Mouse (Mus musculus) midbrain, postnatal 0 days (tissue): ENCODE measurements around the gene Ldhb. TPM values are rescaled to one million over a fixed set of nuclear protein-coding genes. Genes with fewer than 3 reads are reported as not detected.
"Not testable (repeated sequence)": the region's sequence is repeated elsewhere in the genome, so short reads cannot be mapped to it uniquely, and the experiment has no call there.

Experiments used
- ATAC-seq: fragments of 200-750 bp; cut with Nextera tagmentation; 2 replicates; pipeline ENCODE4 v1.8.0; 2017; ENCODE audit warnings: moderate number of reproducible peaks, mild to moderate bottlenecking, moderate TSS enrichment, moderate library complexity; ENCODE audit not compliant: low FRiP score
- DNase-seq: peaks from one replicate; pipeline ENCODE4 v3.0.0-alpha.2; 2015; ENCODE audit warnings: low spot score
- H3K27ac ChIP-seq: fragments of 300-500 bp; sonication (generic); 2 replicates; pipeline ENCODE4 v1.5.1; 2014; ENCODE audit warnings: low read depth, mild to moderate bottlenecking, low read length, mixed read lengths
- H3K27me3 ChIP-seq: fragments of 300-500 bp; sonication (generic); 2 replicates; pipeline ENCODE4 v1.6.1; 2014; ENCODE audit warnings: low read length, control low read depth, mixed read lengths; ENCODE audit not compliant: insufficient read depth
- H3K36me3 ChIP-seq: fragments of 300-500 bp; sonication (generic); 2 replicates; pipeline ENCODE4 v1.6.1; 2014; ENCODE audit warnings: low read length, control low read depth, mixed read lengths; ENCODE audit not compliant: insufficient read depth
- H3K4me1 ChIP-seq: fragments of 300-500 bp; sonication (generic); 2 replicates; pipeline ENCODE4 v1.6.1; 2014; ENCODE audit warnings: mild to moderate bottlenecking, control low read depth, antibody characterized with exemption, low read length, mixed read lengths; ENCODE audit not compliant: insufficient read depth
- H3K4me2 ChIP-seq: fragments of 300-500 bp; sonication (generic); 2 replicates; pipeline ENCODE4 v1.6.1; 2014; ENCODE audit warnings: low read depth, mild to moderate bottlenecking, low read length, mixed read lengths; ENCODE audit not compliant: poor library complexity, severe bottlenecking
- H3K4me3 ChIP-seq: fragments of 300-500 bp; sonication (generic); 2 replicates; pipeline ENCODE4 v1.5.1; 2014; ENCODE audit warnings: low read depth, mild to moderate bottlenecking, low read length, moderate library complexity
- H3K9ac ChIP-seq: fragments of 300-500 bp; sonication (generic); replicated peaks from 2 replicates; pipeline ENCODE4 v1.6.1; 2014; ENCODE audit warnings: mild to moderate bottlenecking, low read length, moderate library complexity, mixed read lengths; ENCODE audit not compliant: poor library complexity, severe bottlenecking
- H3K9me3 ChIP-seq: fragments of 300-500 bp; sonication (generic); 2 replicates; pipeline ENCODE4 v1.6.1; 2016; ENCODE audit warnings: low read length, control low read depth
- CTCF ChIP-seq: IDR thresholded peaks from 2 replicates; pipeline ENCODE4 v1.5.1; 2016; ENCODE audit warnings: antibody characterized with exemption, mild to moderate bottlenecking
- WGBS: fragments of 180-500 bp; shearing (Covaris S2); extraction: QIAGEN DNeasy Blood & Tissue Kit; methylation state at CpG from one replicate; pipeline ENCODE4 v1.1.7; 2014; 5-methylcytosine and 5-hydroxymethylcytosine counted together
- polyA plus RNA-seq: library from polyadenylated mRNA; unstranded; fragments of >200 nt; fragmentation: Nextera tagmentation; extraction: Ambion mirVana; gene quantifications from 2 replicates; pipeline ENCODE4 v1.2.1, GENCODE M21; 2015
- total RNA-seq: library from RNA; depleted of rRNA; stranded (reverse); fragments of >200 nt; gene quantifications from 2 replicates; pipeline ENCODE4 v1.2.3, GENCODE M21; 2014

Ldhb gene
- total and polyA plus RNA-seq, 2 experiments from 2014 or later = 216 to 498 TPM

DNA sequence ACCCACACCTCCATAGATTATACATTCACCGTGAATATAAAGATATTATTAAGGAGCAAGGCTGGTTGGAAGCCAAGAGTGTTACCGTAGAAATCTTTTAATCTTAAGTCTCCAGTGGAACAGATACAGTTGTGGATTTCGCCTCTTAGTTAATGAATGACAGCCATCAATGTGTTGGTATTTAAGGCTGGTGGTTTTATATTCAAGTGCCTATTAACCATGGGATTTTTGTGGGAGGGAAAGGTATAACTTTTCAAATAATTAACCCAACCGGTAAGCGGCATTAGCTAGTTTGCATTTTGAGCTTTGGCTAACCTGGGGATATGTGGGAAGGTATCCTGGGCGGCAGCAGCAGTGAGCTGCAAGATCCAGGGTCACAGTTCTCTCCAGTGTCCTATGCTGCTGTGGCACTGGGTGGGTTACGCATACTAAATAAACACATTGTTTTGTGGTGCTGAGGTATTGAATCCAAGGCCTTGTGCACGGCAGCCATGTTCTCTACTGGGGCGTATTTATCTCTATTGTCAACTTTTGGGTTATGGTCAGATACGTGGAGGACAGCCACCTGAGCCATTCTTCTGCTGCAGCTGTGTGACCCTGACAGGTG is 5.1 kb downstream of the Ldhb start:
- Histone ChIP-seq H3K27me3 (no peaks in the 10 kb centered on the region), H3K36me3 (peaks cover 17% of the 10 kb centered on the region), H3K4me3 (no peak overlapping the region), H3K27ac (no peak overlapping the region), H3K9me3 (no peaks in the 10 kb centered on the region), H3K4me1 (0 out of 2 replicates have a peak, but pooled peaks cover 3% of the 10 kb centered on the region), H3K4me2 (no peak overlapping the region), H3K9ac (no peak overlapping the region)
- DNase-seq (no peak), ATAC-seq (no peak)
- 84% methylated on average over 10 of the region's 10 CpGs for WGBS
- TF ChIP-seq CTCF = no peak

- peaks cover 32% of the 10 kb centered on the region for H3K36me3 ChIP-seq
- WGBS = 97% methylated on average over 6 of the region's 6 CpGs
Measured at GRCm38 (mm10) chr6:142490114-142490513, 17.6 kb downstream of the Ldhb start.

DNA sequence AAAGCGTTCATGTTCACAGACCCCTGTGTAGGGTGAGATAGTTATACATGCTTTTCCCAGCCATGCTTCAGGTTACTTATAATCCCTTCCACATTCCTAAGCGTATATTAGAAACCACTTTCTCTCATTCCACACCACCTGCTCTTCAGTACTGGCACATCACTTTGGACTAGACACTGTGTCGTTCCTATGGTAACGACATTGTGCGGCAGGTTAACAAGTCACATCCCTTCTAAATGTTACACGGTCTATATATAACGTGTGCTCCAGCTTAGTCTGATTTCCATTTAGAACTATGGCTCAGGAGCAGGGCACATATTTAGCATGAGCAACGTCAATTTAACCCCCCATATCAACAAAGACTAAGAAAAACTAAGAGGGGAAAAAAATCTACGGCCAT is 20.1 kb downstream of the Ldhb start:
- H3K4me2 ChIP-seq = no peak overlapping the region
- peaks cover 21% of the 10 kb centered on the region for H3K36me3 ChIP-seq
- H3K4me1 ChIP-seq = no peaks in the 10 kb centered on the region
- no peak overlapping the region for H3K9ac ChIP-seq
- ATAC-seq (no peak), DNase-seq (no peak)
- no peaks in the 10 kb centered on the region for H3K27me3 ChIP-seq
- H3K9me3 ChIP-seq = 0 out of 2 replicates have a peak, but pooled peaks cover 3% of the 10 kb centered on the region
- H3K4me3 ChIP-seq = no peak overlapping the region
- 87% methylated on average over 9 of the region's 9 CpGs for WGBS
- H3K27ac ChIP-seq = no peak overlapping the region
- TF ChIP-seq CTCF = no peak

More at GRCm38 (mm10) chr6:142490114-142490513, 17.6 kb downstream of the Ldhb start:
- H3K4me2 ChIP-seq, ATAC-seq, H3K27ac ChIP-seq, DNase-seq, H3K9ac ChIP-seq, H3K9me3 ChIP-seq, H3K4me1 ChIP-seq, H3K27me3 ChIP-seq, H3K4me3 ChIP-seq: not testable (repeated sequence)

DNA sequence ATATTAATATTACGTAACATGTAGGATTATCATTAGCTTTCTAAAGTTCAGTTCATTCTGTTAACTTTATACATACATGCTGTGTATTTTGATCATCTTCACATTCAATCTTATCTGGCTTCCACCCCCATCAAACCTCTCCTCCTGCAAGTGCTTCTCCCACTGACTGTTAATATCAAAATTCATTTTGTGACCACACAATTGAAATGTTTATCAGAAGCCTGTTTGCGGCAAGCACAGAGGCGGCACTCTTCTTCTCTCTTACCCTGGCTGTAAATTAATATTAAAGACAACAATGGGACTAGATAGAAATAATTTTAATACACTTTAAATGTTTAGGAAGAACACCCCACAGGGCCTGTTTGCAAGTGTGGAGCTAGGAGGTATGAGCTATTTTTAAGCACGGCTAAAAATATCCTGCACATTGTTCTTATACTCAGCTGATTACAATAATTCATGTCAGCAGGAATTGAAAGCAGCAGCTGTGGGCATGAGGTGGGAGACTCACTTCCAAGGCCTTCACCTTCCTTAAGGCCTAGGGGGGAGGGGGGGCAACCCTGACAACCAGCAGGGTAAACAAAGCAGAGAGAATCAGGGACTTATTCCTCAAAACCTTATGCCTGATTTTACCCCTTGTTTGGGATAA is 22.2 kb downstream of the Ldhb start:
- Histone ChIP-seq H3K4me2 (no peak overlapping the region), H3K27me3 (no peaks in the 10 kb centered on the region), H3K4me1 (no peaks in the 10 kb centered on the region), H3K9me3 (0 out of 2 replicates have a peak, but pooled peaks cover 3% of the 10 kb centered on the region), H3K4me3 (no peak overlapping the region), H3K9ac (no peak overlapping the region), H3K27ac (no peak overlapping the region), H3K36me3 (peaks cover 13% of the 10 kb centered on the region)
- no peak for ATAC-seq
- DNase-seq = peak; percentile 21
- WGBS = 93% methylated on average over 4 of the region's 4 CpGs
- TF ChIP-seq CTCF = no peak

- no peaks in the 10 kb centered on the region for H3K36me3 ChIP-seq
- no peak overlapping the region for H3K4me2 ChIP-seq
- no peak overlapping the region for H3K27ac ChIP-seq
- TF ChIP-seq CTCF = peak; percentile 38; the same call in 1 of the 2 replicates
- ATAC-seq (no peak), DNase-seq (no peak)
- H3K4me3 ChIP-seq = no peak overlapping the region
- WGBS = 82% methylated on average over 7 of the region's 7 CpGs
- no peaks in the 10 kb centered on the region for H3K27me3 ChIP-seq
- H3K4me1 ChIP-seq = no peaks in the 10 kb centered on the region
- no peaks in the 10 kb centered on the region for H3K9me3 ChIP-seq
- no peak overlapping the region for H3K9ac ChIP-seq
Measured at GRCm38 (mm10) chr6:142477239-142477638, 30.5 kb downstream of the Ldhb start.

DNA sequence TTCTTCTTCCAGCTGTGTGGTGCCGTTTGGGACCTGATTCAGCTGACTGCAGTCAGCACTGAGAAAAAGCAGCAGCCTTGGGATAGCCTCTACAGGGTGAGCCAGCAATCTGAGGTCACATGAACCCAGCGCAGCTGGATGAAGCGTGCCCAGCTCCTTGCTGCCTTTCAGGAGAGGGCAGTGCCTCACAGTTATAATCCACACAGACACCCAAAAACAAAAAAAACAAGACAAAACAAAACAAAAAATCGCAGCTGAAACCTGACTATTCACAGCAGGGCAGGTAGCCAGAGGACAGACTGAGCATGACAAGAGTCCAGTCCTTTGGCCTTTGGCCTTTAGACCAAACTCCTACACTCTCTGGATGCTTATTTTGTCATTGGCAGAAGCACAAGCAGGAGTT is 35.0 kb downstream of the Ldhb start, which contains the start of gene Gys2:
Gene Gys2, minus strand, starts transcription at position 309 of the 403 bp plus-strand sequence.
- no peak within 1 kb of the TSS for H3K4me3 ChIP-seq
- ATAC-seq (no peak), DNase-seq (no peak)
- no peak within 1 kb of the TSS for H3K4me2 ChIP-seq
- H3K9ac ChIP-seq = no peak within 1 kb of the TSS
- no peaks in the 10 kb centered on the region for H3K9me3 ChIP-seq
- no peaks in the 10 kb centered on the region for H3K27me3 ChIP-seq
- no peak for TF ChIP-seq CTCF
- no peaks in the 10 kb centered on the region for H3K36me3 ChIP-seq
- H3K4me1 ChIP-seq = no peaks in the 10 kb centered on the region
- 63% methylated on average over 4 of the region's 4 CpGs for WGBS
- H3K27ac ChIP-seq = no peak within 1 kb of the TSS
